Mouse (Mus musculus) urinary bladder, postnatal 14 days (tissue): ENCODE measurements around the gene Larp1b.
"Not testable (repeated sequence)": the region's sequence is repeated elsewhere in the genome, so short reads cannot be mapped to it uniquely, and the experiment has no call there.

Experiments used
- DNase-seq: peaks from one replicate; pipeline ENCODE4 v3.0.0; 2021; ENCODE audit warnings: low spot score

Larp1b gene

DNA sequence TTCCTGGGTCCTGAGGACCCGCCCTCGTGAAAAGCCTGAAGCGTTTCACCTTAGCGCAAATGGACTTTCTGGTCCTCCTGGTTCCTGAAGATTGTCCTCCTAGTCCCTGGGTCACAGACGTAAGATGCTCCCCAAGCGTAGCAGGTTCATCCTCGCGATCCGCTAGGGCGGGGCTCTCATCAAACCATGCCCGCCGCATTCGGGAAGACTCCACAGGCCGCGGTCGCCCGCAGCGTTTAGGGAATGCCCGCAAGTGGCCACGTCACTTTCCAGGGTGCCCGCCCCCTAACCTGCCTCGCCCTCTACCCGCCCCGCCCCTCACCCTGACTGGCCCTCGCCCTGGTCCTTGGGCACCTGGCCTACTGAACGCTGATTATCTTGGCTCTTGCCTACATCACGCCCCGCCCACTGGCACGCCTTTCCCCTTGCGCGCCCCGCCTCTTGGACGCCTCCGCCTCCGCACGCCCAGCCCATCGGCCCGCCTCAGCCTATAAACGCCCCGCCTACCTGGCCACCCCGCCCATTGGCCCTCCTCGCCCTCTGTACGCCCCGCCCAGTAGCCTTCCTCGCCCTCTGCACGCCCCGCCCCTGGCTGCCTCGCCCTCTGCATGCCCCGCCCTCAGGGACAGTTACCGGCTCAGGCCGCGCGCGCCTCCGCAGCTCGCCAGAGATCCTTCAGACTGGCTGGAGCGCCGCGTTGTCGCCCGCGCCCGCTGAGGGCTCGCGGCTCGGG is at the start of gene Larp1b:
Gene Larp1b (plus strand): TSS at position 659 of the 733 bp plus-strand sequence.
- DNase-seq = peak; percentile 100

DNA sequence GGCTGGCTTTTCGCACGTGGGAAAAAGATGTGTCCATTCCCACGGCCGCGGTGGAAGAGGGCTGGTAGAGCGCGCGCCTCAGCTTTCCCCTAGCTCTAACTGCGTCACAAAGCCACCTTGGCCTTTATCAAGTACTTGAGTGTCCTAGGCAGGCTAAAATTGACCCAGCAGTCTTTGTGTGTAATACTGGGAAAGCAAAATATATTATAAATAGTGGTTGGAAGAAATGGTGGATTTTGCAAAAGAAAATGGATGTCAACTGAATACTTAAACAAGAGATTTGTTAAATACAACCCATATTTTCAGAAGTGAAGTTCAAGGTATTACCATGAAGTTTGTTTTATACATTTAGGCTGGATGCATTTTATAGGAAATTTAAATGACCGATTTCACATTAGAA is 47.2 kb upstream of the Larp1b start, which contains the start of gene 1700034I23Rik:
Gene 1700034I23Rik (minus strand): TSS at position 101 of the 400 bp plus-strand sequence.
- not testable (repeated sequence) for DNase-seq

DNA sequence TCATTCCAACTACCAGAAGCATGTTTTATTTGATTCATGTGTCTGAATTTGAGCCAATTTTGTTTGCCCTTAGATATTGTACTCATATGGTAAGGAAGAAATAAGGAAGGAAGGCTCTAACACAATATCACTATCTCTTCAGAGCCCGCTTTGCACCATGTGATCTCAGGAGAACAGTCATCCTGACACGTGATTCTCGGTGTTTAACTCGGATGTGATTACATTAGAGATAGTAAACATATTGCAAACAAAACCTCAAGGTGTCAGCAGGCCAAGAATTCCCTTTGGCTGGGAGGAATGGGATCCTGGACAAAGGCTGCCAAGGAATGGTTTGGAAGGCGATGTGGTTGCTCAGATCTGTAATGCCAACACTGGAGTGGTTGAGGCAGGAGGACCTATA is 11.4 kb upstream of the Larp1b start:
- no peak for DNase-seq

DNA sequence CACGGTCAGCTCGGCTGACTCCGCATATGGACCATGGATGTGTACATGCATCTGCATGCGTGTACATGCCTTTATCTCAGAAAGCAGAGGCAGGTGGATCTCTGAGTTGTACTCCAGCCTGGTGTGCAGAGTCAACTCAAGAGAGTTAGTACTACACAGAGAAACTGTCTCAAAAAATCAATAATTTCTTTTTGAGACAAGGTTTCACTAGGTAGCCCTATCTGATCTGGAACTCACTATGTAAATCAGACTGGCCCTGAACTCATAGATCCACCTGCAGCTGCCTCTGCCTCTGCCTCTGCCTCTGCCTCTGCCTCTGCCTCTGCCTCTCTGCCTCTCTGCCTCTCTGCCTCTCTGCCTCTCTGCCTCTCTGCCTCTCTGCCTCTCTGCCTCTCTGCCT is 11.0 kb upstream of the Larp1b start:
- DNase-seq = no peak

DNA sequence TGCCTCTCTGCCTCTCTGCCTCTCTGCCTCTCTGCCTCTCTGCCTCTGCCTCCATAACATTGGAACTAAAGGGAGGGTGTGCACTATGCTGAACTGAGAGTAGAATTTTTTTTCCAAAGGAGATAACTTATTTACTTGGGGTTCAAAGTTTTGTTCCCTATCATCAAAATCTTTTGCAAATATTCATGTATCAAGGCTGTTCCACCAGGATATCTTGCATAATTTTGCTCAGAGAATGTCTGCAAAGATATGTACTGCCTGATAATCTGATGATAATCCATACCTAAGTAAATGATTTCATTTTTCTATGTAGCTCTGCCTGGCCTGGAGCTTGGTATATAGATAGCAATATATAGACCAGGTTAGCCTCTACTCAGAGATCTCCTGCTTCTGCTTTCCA is 10.6 kb upstream of the Larp1b start:
- no peak for DNase-seq

DNA sequence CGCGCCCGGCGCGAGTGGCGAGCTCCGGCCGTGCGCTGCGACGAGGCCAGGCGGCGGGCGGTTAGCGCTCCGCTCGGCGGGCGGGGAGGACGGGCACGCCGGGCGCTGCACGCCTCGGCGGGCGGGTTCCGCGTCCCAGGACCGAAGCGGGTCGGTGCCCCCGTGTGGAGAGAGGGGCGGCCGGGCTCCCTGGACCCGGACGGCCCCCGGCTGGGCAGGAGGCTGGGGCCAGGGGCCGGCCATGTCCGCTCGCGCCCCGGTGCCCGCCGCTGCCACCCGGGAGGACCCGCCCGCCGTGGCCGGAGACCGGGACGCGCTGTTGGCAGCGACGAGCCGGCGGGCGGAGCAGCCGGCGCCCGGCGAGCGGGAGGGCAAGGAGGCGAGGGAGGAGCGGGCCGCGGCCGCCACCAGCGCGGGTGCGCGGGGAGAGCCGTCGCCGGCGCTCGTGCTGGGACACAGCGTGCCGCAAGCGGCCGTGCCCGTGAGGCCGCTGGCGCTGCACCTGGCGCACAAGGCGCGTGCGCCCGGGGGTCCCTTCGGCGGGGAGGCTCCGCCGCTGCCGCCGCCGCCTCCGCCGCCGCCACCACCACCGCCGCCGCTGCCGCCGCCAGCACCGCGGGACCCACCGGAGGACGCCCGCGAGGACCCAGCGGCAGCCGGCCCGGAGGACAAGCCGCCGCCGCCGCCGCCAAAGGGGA is 424 bp downstream of the Larp1b start:
- peak; percentile 37 for DNase-seq

DNA sequence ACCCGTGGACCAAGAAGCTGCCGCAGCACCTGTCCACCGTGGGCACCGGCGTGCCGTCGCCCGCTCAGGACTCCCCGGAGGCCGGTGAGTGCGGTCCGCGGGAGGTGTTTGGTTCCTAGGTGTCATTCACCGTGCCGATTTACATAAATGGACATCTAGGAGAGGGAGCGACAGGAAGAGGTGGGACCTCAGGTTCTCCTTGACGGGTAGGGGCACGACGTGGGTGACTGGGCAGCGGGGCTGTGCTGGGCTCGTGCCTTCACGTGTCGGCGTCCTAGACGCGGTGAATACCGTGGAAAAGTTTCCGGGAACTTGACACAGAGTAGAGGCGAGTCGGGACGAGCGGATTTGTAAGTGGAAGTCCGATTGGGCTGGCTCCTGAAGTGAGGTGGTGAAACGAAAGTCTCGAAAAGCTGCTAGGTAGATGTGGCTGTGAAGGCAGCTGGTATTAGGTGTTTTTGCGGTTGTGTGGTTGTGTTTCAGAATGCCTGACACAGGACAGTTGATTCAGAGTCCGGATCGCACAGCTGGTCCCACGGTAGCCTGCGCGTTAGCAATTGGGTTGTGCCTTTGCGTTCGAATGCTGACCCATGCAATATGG is 1.1 kb downstream of the Larp1b start:
- peak; percentile 55 for DNase-seq

DNA sequence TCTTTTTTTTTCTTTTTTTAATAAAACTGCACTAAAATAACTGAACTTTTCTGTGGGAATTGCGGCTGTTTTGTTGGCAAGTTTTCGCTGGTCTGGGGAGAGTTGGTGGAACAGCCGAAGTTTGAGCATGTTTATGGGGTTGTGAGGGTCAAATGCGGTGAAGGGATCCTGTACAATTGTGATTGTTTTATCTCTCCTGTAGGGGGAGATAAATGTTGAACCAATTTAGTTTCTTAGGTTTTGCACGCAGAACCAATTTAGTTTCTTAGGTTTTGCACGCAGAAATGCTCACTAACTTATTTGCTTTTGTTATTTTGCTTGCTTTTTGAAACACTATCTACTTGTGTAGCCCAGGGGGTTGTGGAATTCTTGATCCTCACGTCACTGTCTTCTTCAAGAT is 1.7 kb downstream of the Larp1b start:
- DNase-seq = no peak

DNA sequence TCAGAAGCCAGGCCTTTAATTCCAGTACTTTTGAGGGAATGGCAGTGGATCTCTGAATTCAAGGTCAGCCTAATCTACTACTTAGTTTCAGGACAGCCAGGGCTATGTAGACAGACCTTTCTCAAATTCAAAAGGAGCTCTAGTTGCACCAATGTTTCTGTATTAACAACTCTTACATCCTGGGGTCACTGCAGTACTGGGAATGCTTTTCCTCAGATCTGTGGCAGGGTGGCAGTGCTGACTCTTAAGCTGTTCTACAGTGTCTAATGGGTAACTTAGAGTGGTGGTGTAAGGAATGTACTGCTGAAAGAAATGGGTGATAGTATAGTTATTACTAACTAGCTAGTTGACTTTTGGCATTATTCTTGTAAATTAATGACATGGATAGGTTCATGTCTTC is 3.0 kb downstream of the Larp1b start:
- DNase-seq = no peak

DNA sequence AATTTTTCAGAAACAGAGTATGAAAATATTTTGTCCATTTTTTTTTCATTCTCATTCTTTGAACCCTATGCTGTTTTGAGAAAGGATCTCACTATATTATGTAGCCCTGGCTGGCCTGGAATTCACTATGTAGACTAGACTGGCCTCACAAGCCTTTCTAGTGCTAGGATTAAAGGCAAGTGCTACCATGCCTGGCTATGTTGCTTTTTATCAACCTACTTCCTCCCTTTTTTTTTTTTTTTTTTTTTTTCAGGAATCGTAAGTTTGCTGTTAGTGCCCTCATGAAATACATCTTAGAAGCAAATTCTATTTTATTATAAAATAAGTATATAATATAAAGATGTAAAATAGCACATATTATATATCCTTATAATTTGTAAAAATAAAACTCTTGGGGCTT is 5.2 kb downstream of the Larp1b start:
- no peak for DNase-seq

DNA sequence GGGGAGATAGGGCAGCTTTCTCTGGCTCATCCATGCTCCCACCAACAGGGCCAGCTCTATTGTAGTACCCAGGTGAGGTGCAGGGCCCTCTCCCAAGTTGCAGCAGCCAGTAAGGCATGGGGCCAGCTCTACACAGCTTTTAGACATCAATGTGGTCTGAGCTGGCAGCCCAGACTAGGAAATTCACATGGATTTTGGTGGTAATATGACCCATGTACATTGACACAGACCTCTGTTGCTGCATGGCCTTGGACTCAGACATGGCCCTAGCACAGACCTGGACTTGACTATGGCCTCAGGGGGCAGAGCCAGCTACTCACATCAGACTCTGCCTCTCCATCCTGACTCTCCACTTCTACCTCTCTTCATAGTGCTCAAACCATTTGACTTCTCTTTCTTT is 9.2 kb downstream of the Larp1b start:
- DNase-seq = no peak

DNA sequence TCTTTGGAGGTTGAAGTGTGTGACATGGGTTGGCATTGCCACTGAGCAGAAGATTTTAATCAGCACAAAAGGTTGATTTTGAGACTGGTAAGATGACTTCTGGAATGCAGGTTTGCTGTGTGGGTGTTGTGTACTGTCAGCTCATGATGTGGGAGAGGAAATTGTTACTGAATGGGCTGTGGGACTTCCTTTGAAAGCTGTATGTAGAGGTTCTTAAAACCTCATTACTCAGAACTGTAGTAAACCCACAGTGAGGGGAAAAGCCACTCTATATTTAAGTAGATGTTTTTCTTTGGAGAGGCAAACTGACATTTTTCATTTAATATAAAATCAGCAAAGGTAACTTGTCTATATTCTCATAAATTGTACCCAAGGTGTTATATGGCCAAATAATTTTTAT is 31.1 kb downstream of the Larp1b start:
- no peak for DNase-seq

DNA sequence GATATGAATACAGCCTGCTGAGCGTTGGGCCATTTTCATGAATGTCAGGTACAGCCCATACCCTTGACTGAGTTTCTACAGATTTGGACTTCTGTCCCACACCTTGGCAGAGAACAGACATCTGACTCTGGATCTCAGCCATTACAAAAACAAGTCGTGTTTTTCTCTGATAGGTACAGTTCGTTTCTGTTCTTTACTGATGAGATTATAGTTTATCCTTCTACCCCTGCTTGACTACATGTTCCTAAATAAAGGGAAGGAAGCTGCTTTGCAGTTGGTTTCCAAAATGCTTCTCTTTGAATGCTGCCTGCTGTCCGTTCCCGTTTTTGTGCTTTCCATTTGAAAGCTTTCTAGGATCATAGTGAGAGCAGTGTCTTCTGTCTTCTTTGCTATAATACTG is 37.9 kb downstream of the Larp1b start:
- DNase-seq = no peak

DNA sequence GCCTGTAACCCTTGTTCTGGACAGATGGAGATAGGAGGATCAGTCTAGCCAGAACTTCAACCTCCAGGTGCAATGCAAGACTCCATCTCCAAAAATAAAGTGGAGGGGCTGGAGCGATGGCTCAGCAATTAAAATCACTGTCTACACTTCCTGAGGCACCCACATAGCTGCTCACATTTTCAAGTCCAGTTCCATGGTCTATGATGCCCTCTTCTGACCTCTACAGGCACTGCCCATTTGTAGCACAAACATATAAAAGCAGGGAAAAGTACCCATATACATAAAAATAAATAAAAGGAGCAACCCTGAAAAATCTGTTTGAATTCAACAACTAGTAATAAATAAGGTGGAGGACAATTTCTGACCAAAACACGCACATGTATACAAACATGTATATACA is 39.1 kb downstream of the Larp1b start:
- no peak for DNase-seq

DNA sequence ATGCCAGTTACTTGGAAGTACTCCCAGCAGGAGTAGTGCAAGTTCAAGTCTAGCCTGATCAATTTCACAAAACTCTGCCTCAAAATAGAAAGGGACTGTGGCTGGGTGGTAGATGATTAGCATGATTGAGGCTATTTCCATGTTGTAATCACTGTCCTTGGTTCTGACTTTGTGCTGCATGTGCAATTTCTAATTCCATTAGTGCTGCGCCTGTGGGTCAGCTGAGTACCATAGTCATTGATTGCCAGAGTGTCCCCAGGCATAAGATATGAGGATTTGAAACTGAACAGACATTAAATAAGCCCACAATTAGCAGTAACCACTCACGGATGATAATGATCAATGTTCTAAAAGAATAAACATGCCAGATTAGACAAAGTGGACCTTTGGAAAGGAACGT is 41.9 kb downstream of the Larp1b start:
- no peak for DNase-seq

DNA sequence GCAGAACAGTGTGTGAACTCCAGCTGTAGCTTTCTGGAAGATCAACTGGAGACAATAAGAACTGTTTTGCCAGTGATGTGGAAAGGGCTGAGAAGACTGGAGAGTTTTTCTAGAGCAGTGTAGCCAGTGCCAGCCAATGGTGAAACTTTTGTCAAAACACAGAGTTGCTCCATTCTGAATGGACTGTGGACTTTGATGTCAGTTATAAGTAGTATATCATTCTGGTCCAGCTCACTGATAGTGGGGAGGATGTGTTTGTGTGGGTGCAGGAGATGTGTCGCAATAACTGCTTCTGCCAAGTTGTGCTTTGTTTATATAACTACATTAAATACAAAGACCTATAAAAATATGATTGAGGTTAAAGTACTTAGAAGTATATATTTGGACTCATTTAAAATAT is 45.5 kb downstream of the Larp1b start:
- DNase-seq = no peak

DNA sequence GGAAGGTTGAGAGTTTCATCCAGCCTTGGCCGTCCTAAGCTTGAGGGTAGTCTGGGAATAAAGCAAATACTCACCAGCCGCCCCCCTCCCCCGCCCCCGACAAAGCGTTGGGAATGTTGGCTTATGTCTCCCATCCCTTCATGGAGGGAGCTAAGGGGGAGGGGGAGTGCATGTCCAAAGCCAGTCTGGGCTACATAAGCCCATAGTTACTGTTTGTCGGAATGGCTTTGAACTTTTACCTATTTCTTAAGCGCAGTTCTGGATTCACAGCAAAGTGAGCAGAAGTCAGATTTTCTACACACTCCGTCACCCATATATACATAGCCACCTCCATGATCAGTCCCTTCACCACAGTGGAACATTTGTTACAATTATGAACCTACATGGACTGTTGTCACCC is 59.7 kb downstream of the Larp1b start:
- no peak for DNase-seq

DNA sequence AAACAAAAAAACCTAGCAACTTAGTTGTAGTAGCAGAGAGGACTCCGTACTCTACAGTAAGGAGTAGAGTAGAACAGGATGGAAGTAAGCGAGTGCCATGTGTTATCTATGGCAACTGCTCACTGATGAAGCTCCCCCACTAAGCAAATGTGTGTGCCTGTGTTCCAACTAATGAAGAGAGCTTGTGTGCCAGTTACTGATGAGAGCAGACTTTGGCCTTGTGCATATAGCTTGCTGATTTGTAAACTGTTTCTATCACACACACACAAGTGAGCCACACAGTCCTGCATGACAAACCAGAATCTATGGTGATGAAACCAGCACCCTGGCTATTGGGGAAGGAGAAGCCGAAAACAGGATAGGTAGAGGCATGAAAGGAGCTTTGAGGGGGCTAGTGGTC is 60.4 kb downstream of the Larp1b start:
- DNase-seq = no peak

DNA sequence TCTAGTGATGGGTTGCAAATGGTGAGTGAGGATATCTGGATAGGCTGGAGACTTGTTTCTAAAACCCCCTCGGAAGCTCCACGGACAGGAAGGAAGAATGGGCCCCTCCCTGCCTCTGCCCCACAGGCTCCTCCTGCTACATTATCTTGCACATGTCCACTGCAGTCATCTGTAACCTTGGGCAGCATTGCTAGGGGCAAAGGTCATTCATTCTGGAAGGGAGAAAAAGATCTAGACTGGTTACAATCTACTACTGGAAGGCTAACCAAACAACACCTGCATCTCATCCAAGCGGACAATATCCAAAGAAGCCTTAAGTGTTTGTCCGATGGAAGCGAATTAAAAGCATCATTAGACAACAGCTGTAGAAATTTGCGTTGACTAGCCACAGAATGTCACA is 61.1 kb downstream of the Larp1b start:
- DNase-seq = no peak

DNA sequence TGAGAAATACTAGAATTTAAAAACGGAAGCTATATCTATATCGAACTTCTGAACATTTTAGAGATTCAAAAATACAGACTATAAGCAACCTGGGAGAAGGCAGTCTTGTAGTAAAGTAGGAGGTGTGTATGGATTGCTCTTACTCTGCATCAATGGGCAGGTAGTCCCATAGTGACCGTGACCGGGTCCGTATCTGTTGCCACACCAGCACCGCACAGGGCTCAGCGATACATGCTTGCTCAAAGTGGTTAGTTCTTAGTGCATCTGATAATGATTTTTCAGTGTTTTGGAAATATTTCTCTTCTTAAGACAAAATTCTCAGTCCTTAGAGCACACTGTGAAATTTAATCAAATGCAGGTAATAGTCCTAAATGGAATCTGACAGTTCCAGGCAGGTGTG is 62.8 kb downstream of the Larp1b start:
- DNase-seq = no peak

DNA sequence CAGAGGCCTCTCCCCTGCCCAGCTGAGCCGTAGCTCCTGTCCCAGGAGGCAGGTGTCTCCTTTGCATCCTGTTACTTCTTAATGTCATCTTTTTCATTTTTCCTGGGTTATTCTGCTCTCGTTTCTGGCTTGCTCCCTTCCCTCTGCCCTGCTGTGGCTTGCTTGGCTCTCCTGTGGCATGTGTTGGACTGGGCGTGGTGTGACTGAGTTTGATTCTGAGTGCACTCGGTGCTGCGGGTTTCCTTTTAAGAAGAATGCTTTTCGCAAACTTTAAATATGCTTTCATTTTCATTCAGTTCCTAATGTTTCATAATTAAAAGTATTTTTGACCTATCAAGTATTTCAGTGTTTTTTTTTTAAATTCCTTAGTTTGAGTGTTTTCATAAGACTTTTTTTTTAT is 65.3 kb downstream of the Larp1b start:
- DNase-seq = no peak

DNA sequence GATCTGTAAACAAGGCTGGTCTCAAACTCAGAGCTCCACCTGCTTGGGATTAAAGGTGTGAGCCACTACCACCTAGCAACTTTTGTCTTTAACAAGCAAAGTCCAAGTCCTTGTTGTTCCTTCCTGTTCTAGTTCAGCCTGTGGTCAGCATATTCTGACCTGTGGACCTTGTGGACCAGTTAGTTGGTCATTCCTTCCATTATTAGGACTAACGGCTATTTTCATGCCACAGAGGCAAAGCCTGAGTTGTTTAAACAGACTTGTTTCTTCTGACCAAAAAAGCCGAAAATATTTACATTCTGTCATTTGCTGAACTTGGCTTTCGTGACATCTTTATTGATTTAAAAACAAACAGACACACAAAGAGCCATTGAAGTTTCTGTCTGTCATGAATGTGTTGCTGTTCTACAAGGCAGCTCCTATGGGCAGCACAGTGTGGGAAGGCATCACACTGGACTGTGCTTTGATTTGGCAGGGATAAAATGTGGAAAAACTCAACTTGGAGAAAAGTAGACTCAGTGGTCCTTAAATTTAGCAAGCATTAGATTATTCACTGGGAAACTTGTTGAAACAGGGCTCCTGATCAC is 68.5 kb downstream of the Larp1b start:
- DNase-seq = no peak

DNA sequence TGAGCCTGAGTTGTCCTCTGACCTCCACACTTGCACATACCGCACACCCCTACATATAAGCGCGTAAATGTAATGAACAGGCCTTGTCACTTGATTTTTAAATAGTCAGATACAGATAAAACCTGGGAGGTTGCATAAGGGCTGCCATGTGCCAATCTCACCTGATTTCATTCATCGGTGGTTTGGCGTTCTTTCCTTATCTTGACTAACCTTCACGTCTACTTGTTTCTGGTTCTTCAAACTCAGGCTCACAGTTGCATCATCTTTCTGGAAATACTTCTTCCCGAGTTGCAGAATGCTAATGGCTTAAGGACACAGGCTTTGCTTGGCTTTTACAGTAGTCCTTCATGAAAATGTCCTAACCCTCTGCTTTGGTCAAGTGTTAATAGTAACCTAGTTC is 71.1 kb downstream of the Larp1b start:
- no peak for DNase-seq
